Mouse (Mus musculus) embryonic facial prominence, embryonic 15.5 days (tissue): ENCODE measurements around the gene Gpr119. TPM values are rescaled to one million over a fixed set of nuclear protein-coding genes. Genes with fewer than 3 reads are reported as not detected.

Experiments
- ATAC-seq: fragments of 200-750 bp; cut with Nextera tagmentation; 2 replicates; pipeline ENCODE4 v1.8.0; 2017; ENCODE audit warnings: low read depth, moderate TSS enrichment; ENCODE audit not compliant: insufficient number of reproducible peaks, low FRiP score, low TSS enrichment
- H3K27ac ChIP-seq: fragments of 300-500 bp; sonication (generic); replicated peaks from 2 replicates; pipeline ENCODE4 v1.5.1; 2015; ENCODE audit warnings: mild to moderate bottlenecking, inconsistent platforms
- H3K27me3 ChIP-seq: fragments of 300-500 bp; sonication (generic); 2 replicates; pipeline ENCODE4 v1.6.1; 2015; ENCODE audit warnings: inconsistent platforms
- H3K36me3 ChIP-seq: fragments of 300-500 bp; sonication (generic); 2 replicates; pipeline ENCODE4 v1.6.1; 2015; ENCODE audit warnings: mild to moderate bottlenecking, inconsistent platforms
- H3K4me1 ChIP-seq: fragments of 300-500 bp; sonication (generic); 2 replicates; pipeline ENCODE4 v1.6.1; 2015; ENCODE audit warnings: inconsistent platforms
- H3K4me2 ChIP-seq: fragments of 300-500 bp; sonication (generic); replicated peaks from 2 replicates; pipeline ENCODE4 v1.6.1; 2015; ENCODE audit warnings: mild to moderate bottlenecking, inconsistent platforms
- H3K4me3 ChIP-seq: fragments of 300-500 bp; sonication (generic); replicated peaks from 2 replicates; pipeline ENCODE4 v1.5.1; 2015; ENCODE audit warnings: mild to moderate bottlenecking, inconsistent platforms
- H3K9ac ChIP-seq: fragments of 300-500 bp; sonication (generic); 2 replicates; pipeline ENCODE4 v1.6.1; 2015; ENCODE audit warnings: inconsistent platforms
- H3K9me3 ChIP-seq: fragments of 300-500 bp; sonication (generic); replicated peaks from 2 replicates; pipeline ENCODE4 v1.6.1; 2016; ENCODE audit warnings: inconsistent platforms
- WGBS: fragments of 180-500 bp; shearing (Covaris S2); methylation state at CpG from one replicate; pipeline ENCODE4 v1.1.7; 2015; 5-methylcytosine and 5-hydroxymethylcytosine counted together
- microRNA-seq: library from miRNA; unstranded; fragments of <30 nt; microRNA quantifications from one replicate; pipeline ENCODE4, GENCODE M21; 2016; ENCODE audit warnings: borderline number of aligned reads
- polyA plus RNA-seq: library from polyadenylated mRNA; unstranded; fragments of >200 nt; fragmentation: Nextera tagmentation; extraction: Ambion mirVana; gene quantifications from 2 replicates; pipeline ENCODE4 v1.2.1, GENCODE M21; 2015

The Gpr119 gene
- polyA plus RNA-seq, 1 experiment from 2014 or later = not detected

- Histone ChIP-seq H3K27me3 (no peaks in the 10 kb centered on the region), H3K36me3 (no peaks in the 10 kb centered on the region), H3K4me1 (no peaks in the 10 kb centered on the region), H3K27ac (peak overlapping the region; percentile 84), H3K9ac (peak overlapping the region; percentile 23; the same call in 1 of the 2 replicates), H3K4me2 (peak overlapping the region; percentile 52), H3K9me3 (no peaks in the 10 kb centered on the region), H3K4me3 (peak overlapping the region; percentile 64)
- 19% methylated on average over 9 of the region's 9 CpGs for WGBS
- ATAC-seq = no peak
Observed at GRCm38 (mm10) chrX:48624054-48624420, 50.2 kb downstream of the Gpr119 start.

GRCm38 (mm10) chrX:48623379-48624053 is 50.8 kb downstream of the Gpr119 start, which contains the start of gene Slc25a14:
TSS of gene Slc25a14 (plus strand) at chrX:48623413.
- Histone ChIP-seq H3K4me1 (no peaks in the 10 kb centered on the region), H3K4me3 (peak within 1 kb of the TSS; percentile 64), H3K9ac (peak within 1 kb of the TSS; percentile 23; the same call in 1 of the 2 replicates), H3K27me3 (no peaks in the 10 kb centered on the region), H3K9me3 (no peaks in the 10 kb centered on the region), H3K4me2 (peak within 1 kb of the TSS; percentile 52), H3K36me3 (no peaks in the 10 kb centered on the region), H3K27ac (peak within 1 kb of the TSS; percentile 84)
- WGBS = 15% methylated on average over 38 of the region's 38 CpGs
- ATAC-seq = peak; percentile 92

GRCm38 (mm10) chrX:48623049-48623378 is 51.3 kb downstream of the Gpr119 start:
- Histone ChIP-seq H3K9me3 (no peaks in the 10 kb centered on the region), H3K36me3 (no peaks in the 10 kb centered on the region), H3K4me2 (peak overlapping the region; percentile 52), H3K9ac (0 out of 2 replicates have a peak overlapping the region, but pooled peaks have one; percentile 21), H3K4me1 (no peaks in the 10 kb centered on the region), H3K27me3 (no peaks in the 10 kb centered on the region), H3K4me3 (peak overlapping the region; percentile 64), H3K27ac (peak overlapping the region; percentile 84; the same call in 1 of the 2 replicates)
- ATAC-seq = no peak; the same call in 1 of the 2 replicates
- WGBS = 16% methylated on average over 4 of the region's 4 CpGs

Small RNAs within 50 kb of the gene (microRNA-seq; reads per million reads assigned to microRNA genes)
- not detected for gene Gm27828

Other genes starting within 250 kb of the Gpr119 start
- gene Elf4, start 211.3 kb downstream of the Gpr119 start, polyA plus RNA-seq = 6.5 and 7.3 TPM in 2 replicates
- gene Aifm1, start 160.9 kb downstream of the Gpr119 start, polyA plus RNA-seq = 57.2 and 60.8 TPM in 2 replicates
- 3.3 and 3.5 TPM in 2 replicates for gene Rab33a, start 155.2 kb downstream of the Gpr119 start, polyA plus RNA-seq
- gene Zfp280c, start 80.0 kb downstream of the Gpr119 start, polyA plus RNA-seq = 9.7 and 10.2 TPM in 2 replicates
- gene Slc25a14, start 51.1 kb downstream of the Gpr119 start, polyA plus RNA-seq = 15.7 and 16.0 TPM in 2 replicates
- gene Rbmx2, start 20.5 kb upstream of the Gpr119 start, polyA plus RNA-seq = 19.8 and 21.7 TPM in 2 replicates
- not detected in 2 replicates for gene Gm595, start 203.2 kb upstream of the Gpr119 start, polyA plus RNA-seq